ENCODE assay signal across 26 mouse cellular contexts in genomic region chr9:105018186-105018585, GRCm38 (mm10). TPM values are rescaled to one million over a fixed set of nuclear protein-coding genes. Genes with fewer than 3 reads are reported as not detected.
A peak's percentile ranks its signal among the peaks of the same experiment; 100 is the strongest.
DNase-seq lines count a peak whose midpoint lies in the region; ATAC-seq and TF ChIP-seq lines count a peak whose summit lies in the region.
"Had no signal": no experiment of that assay in that cellular context is flagged by ENCODE, and none has a peak within 500 bp of the region (broad histone marks: within the 10 kb centered on the region; RNA-seq: fewer than 3 reads in every experiment).

No protein-coding gene starts in this region.

- peak; percentile 3 for DNase-seq in adrenal gland, postnatal 25 days
- DNase-seq in adrenal gland, adult (ENCODE audit: inconsistent age in 2 of 2, low spot score in 1 of 2) = no peak
- peak; percentile 24 for DNase-seq in layer of hippocampus, adult 11-12 months (ENCODE audit: low spot score)
- DNase-seq in layer of hippocampus, postnatal 10 days (ENCODE audit: low spot score in 2 of 2) = no peak
- DNase-seq in kidney, postnatal 10 days = peak; percentile 50
- no peak for DNase-seq in hindbrain, postnatal 0 days (ENCODE audit: low spot score)
- DNase-seq in embryo, embryonic 10 days (ENCODE audit: low spot score) = no peak
- DNase-seq: adrenal gland, postnatal 36 days; cerebellum, adult 18-20 months; heart, postnatal 14 days; retina, postnatal 1 day; right cerebral cortex, postnatal 25 days; spleen, adult 18-20 months; thymus, postnatal 14 days had no signal

- H3K9me3 ChIP-seq in hindbrain, postnatal 0 days (ENCODE audit: low read length) = no peaks in the 10 kb centered on the region
- H3K9me3 ChIP-seq: hindbrain, embryonic 10.5 days; limb, embryonic 13.5 days; lung, embryonic 15.5 days; midbrain, embryonic 10.5 days; midbrain, embryonic 15.5 days; neural tube, embryonic 15.5 days had no signal

- no peaks in the 10 kb centered on the region for H3K27me3 ChIP-seq in hindbrain, postnatal 0 days (ENCODE audit: insufficient read depth, low read length)
- H3K27me3 ChIP-seq: limb, embryonic 13.5 days; lung, embryonic 15.5 days; midbrain, embryonic 15.5 days; neural tube, embryonic 15.5 days had no signal

- H3K4me2 ChIP-seq in hindbrain, postnatal 0 days (ENCODE audit: low read depth, low read length) = no peak overlapping the region
- H3K4me2 ChIP-seq: limb, embryonic 13.5 days; liver, embryonic 11.5 days; lung, embryonic 15.5 days; midbrain, embryonic 15.5 days; neural tube, embryonic 15.5 days had no signal

- H3K36me3 ChIP-seq in hindbrain, postnatal 0 days (ENCODE audit: insufficient read depth, low read length) = no peaks in the 10 kb centered on the region
- H3K36me3 ChIP-seq: G1E; hindbrain, embryonic 10.5 days; limb, embryonic 13.5 days; lung, embryonic 15.5 days; midbrain, embryonic 10.5 days; midbrain, embryonic 15.5 days; neural tube, embryonic 15.5 days had no signal

- WGBS in hindbrain, postnatal 0 days = 91% methylated on average over 7 of the region's 7 CpGs

- no peak for ATAC-seq in hindbrain, postnatal 0 days
- ATAC-seq: forebrain, embryonic 16.5 days; hindbrain, embryonic 16.5 days; intestine, postnatal 0 days; midbrain, embryonic 15.5 days had no signal

- no peaks in the 10 kb centered on the region for H3K4me1 ChIP-seq in hindbrain, postnatal 0 days (ENCODE audit: insufficient read depth, low read length)
- H3K4me1 ChIP-seq: hindbrain, embryonic 10.5 days; limb, embryonic 13.5 days; lung, embryonic 15.5 days; midbrain, embryonic 10.5 days; midbrain, embryonic 15.5 days; neural tube, embryonic 15.5 days had no signal

- H3K9ac ChIP-seq in hindbrain, postnatal 0 days (replicated peaks; ENCODE audit: low read length) = no peak overlapping the region
- H3K9ac ChIP-seq: limb, embryonic 13.5 days; lung, embryonic 15.5 days; midbrain, embryonic 15.5 days; neural tube, embryonic 15.5 days had no signal

- H3K4me3 ChIP-seq in hindbrain, postnatal 0 days (ENCODE audit: low read length) = no peak overlapping the region
- H3K4me3 ChIP-seq: erythroblast, embryonic 14.5 days; hindbrain, embryonic 10.5 days; limb, embryonic 13.5 days; lung, embryonic 15.5 days; midbrain, embryonic 10.5 days; midbrain, embryonic 15.5 days; neural tube, embryonic 15.5 days had no signal

- no peak overlapping the region for H3K27ac ChIP-seq in hindbrain, postnatal 0 days
- H3K27ac ChIP-seq: hindbrain, embryonic 10.5 days; limb, embryonic 13.5 days; lung, embryonic 15.5 days; midbrain, embryonic 10.5 days; midbrain, embryonic 15.5 days; neural tube, embryonic 15.5 days had no signal

- no peak for TF ChIP-seq CTCF in hindbrain, postnatal 0 days (IDR thresholded peaks at IDR 0.05; ENCODE audit: low read depth)

RNA-seq across cellular contexts. Expression of gene Mrpl3, which starts 34.9 kb away (rescaled TPM):
- 75.9 and 78.0 TPM in 2 replicates for total RNA-seq in adrenal gland, postnatal 25 days (2021)
- total RNA-seq in layer of hippocampus, postnatal 10 days (2021) = 10 to 100 TPM; 69.0 to 78.2 TPM
- total RNA-seq in hindbrain, postnatal 0 days (2014; rRNA removed) = 57.0 and 67.3 TPM in 2 replicates
- polyA plus RNA-seq in hindbrain, postnatal 0 days (2015; fragmentation: Nextera tagmentation; extraction: Ambion mirVana) = 95.2 and 96.3 TPM in 2 replicates

Comparison
In these comparisons a context has a peak if more than half of its experiments do, and no peak if none do; other contexts are left out.
1. DNase-seq: peak in adrenal gland, postnatal 25 days (single experiment), layer of hippocampus, adult 11-12 months (single experiment) and kidney, postnatal 10 days (single experiment); none in adrenal gland, adult (0 of 2), layer of hippocampus, postnatal 10 days (0 of 2), hindbrain, postnatal 0 days (single experiment) and embryo, embryonic 10 days (single experiment).